Mouse (Mus musculus) G1E-ER4 (cell line): Measurements from ENCODE around the gene Mrps7. TPM values are rescaled to one million over a fixed set of nuclear protein-coding genes. Genes with fewer than 3 reads are reported as not detected.

Experiments
- GATA1 ChIP-seq: IDR thresholded peaks from one replicate; pipeline ENCODE4 v1.8.0; 2012; ENCODE audit warnings: low read length, inconsistent platforms
- polyA plus RNA-seq: library from polyadenylated mRNA; stranded (reverse); fragments of >175 nt; gene quantifications from 2 replicates; pipeline ENCODE4 v1.2.3, GENCODE M21; 2012

Gene Mrps7
- polyA plus RNA-seq, 1 experiment, result 85.8 TPM

GRCm38 (mm10) chr11:115600743-115601142 lies 3.0 kb upstream of the Mrps7 start:
- TF ChIP-seq GATA1, result no peak

DNA sequence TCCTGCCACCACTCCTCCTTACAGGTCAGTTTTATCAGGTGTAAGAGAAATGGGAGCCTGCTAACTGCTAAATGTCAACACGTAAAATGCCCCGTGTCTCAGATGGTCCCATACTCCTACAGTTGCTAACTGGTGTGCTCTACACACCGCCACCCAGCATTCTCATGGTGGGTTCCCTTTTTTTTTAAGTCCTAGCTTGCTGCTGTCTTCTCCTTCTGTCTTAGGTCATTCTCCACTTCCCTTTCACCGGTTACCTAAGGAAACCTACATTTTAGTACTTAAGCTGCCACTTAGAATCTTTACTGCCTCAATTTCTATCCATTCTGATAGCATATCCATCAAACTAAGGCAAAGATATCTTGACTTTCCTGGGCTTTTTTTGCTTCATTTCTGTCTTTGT lies 2.6 kb upstream of the Mrps7 start:
- TF ChIP-seq GATA1, result no peak

GRCm38 (mm10) chr11:115603128-115603475 lies 623 bp upstream of the Mrps7 start:
- TF ChIP-seq GATA1, result no peak

GRCm38 (mm10) chr11:115604304-115604696 lies 575 bp downstream of the Mrps7 start:
- no peak for TF ChIP-seq GATA1

GRCm38 (mm10) chr11:115606733-115607132 lies 3.0 kb downstream of the Mrps7 start:
- no peak for TF ChIP-seq GATA1

DNA sequence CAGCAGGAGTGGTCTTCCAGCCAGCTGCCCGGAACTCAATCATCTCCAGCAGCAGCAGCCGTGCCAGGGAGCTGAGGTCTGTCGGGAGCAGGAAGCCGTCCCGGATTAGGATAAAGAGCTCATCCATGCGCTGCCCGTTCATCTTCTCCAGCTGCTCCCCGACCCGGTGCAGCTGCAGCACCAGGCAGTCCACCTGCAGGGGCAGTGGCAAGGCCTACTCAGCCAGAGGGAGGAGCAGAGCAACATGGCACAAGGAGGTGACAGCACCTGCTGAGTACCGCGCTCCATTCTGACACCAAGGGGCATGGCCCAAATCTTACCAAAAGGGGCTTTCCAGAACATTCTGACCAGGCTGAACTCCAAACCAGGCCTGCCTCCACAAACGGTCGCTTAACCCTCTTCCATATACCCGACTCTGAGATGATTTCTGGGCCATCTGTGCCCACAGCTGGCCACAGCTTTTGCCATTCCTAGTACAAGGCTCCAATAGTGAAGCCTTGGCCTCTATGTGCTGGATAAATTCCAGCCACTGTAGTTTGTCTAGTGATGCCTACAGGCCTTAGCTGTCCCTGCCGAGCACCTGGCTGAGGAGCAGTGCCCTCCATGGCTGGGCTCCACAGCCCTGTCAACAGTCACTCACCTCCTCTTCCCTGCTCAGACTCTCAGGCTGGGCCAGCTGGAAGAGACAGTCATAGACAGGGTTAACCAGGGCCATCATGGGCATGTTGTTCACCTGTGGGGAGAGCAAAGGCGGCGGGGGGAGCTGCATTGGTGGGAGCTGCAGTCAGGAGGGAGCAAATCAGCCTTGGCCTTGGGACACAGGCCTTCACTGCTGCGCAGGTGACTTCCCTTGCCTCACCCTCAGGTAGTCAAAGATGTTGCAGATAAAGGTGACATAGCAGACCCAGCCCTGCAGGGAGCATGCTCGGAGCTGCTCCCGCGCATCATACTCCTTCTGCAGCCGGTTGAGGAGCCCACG lies 5.0 kb downstream of the Mrps7 start:
- no peak for TF ChIP-seq GATA1

- no peak for TF ChIP-seq GATA1
These were observed 5.9 kb downstream of the Mrps7 start for GRCm38 (mm10) chr11:115609576-115609975.

DNA sequence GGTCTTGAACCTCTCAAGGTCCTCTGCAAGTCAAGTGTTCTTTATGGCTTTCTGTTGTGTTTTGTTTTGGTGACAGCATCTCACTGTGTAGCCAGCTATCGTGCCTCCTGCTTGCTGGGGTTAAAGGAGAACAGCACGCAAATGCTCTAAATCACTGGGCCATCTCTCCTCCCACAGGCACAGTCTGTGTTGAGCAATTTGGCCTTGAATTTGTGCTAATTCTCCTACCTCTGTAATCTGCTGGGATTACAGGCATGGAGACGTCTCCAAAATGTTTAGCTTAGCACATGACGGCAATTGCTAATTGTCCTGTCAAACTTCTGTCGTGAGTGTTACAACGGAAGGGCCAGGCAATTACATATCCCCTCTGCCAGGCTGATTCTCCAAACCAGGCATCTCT lies 7.4 kb downstream of the Mrps7 start:
- no peak for TF ChIP-seq GATA1

- no peak for TF ChIP-seq GATA1
These were observed 8.3 kb downstream of the Mrps7 start for GRCm38 (mm10) chr11:115612059-115612409.

DNA sequence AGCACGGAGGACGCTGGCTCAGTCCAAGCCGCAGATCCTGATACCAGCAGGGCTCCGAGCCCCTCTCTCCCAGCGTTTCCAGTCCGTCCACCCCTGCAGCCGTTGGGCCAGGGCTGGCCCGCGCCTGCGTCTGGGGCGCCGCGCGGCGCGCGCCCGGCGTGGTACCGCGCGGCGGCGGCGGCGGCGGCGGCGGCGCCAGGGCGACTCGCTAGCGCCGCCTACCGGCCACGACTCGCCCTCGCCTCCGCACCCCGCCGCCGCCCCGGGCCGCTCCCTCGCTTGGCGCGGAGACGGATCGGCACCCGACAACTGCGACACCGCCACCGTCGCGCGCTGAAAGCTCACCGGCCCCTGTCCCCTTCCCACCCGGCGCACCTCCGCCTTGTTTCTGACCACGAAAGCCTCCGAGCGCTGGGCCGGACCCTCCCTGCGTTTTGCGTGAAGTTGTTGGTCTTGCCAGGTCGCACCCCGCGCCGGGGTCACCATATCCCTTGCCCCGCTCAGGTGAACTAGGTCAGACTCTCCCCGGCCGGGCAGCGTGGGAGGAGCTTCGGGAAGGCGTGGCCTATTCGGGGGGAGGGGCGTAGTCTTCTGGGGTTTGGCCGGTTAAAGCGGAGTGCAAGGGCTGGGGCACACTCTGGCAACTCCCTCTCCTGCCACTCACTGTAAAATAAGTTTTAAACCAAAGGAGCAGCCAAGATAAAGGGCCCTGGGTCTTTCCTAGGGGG lies 8.8 kb downstream of the Mrps7 start, which contains the start of gene Mif4gd:
Gene Mif4gd (minus strand): TSS at position 560 of the 728 bp plus-strand sequence.
- TF ChIP-seq GATA1, result no peak

DNA sequence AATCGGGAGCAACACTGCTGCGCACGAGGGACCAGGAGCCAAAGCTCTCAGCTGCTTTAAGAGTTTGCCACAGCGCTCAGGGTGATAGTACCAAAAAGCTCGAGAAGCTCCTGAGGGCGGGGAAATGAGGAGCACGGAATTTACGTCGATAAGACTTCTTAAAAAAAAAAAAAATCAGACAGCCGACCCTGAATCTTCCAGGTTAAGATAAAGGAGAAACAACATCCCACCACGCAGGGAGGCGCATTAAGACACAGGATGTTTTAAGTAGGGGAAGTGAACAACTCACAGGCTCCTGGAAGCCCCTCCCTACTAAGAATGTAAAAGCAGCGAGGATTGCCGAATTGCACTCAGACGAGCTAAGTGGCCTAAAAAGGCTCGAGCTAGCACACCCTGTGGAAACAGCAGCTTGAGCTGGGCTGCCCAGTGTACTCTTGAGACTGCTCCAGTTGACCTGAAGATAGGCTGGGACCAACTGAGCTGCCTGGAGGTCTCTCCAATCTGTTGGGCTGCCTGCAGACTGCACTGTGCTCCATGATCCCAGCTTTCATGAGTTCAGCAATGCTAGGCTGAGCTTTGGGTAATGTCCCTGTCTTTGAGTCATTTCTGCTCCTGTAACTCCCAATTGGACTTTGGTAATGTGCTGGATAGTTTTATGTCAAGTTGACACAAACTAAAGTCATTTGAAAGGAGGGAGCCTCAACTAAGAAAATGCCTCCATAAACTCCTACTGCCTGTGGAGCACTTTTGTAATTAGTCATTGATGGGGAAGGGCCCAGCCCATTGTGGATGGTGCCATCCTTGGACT lies 9.6 kb downstream of the Mrps7 start:
- no peak for TF ChIP-seq GATA1

DNA sequence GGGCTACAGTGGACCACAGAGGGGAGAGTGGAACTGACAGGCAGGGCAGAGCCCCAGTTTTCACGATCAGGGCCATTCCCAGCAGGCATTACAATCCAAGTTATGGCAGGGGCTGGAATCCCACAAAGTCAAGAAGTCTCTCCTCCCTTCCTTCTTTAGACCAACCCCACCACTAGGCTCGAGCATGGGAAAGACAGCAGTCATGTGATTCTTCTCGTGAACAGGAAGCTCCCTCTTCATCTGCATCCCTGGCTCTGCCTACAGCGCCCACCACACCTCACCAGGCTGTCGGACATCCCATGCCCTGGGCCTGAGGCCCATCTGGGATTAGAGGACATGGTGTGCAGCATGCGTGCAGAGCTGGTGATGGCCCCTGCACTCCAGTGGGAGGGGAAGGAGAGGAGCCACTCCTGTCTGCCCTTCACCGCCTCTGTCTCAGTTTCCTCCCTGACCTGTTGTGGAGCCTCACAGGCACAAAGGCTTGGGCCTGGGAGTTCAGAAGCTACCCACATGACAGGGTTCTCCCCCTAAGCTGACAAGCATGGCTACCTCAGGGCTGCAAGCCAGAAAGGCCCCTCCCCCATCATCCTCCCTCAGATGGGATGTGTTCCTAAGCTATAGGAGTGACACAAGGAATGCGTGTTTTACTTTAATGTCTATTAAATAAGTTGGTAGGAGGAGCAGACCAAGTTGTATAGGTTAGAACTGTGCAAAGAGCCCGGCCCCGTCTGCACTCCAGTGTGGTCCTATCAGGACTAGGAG lies 10.8 kb downstream of the Mrps7 start:
- no peak for TF ChIP-seq GATA1

GRCm38 (mm10) chr11:115615108-115615825 lies 11.5 kb downstream of the Mrps7 start:
- no peak for TF ChIP-seq GATA1

- no peak for TF ChIP-seq GATA1
These were observed 12.2 kb downstream of the Mrps7 start for GRCm38 (mm10) chr11:115615875-115616274.
